Mouse (Mus musculus): ENCODE results near the gene Aunip. TPM values are rescaled to one million over a fixed set of nuclear protein-coding genes. Genes with fewer than 3 reads are reported as not detected.

Gene Aunip
- 1 to 10 TPM; 3.3 to 4.3 TPM for polyA plus RNA-seq (2012; fragmentation: generic; extraction: Trizol)

GRCm38 (mm10) chr4:134510845-134511411 lies at the start of gene Aunip:
TSS of gene Aunip (plus strand) at chr4:134510999.

GRCm38 (mm10) chr4:134468215-134468575 lies 42.6 kb upstream of the Aunip start, which contains the start of gene Stmn1:
TSS of gene Stmn1 (plus strand) at chr4:134468320.

GRCm38 (mm10) chr4:134496595-134497210 lies 14.1 kb upstream of the Aunip start, which contains the start of gene Paqr7:
TSS of gene Paqr7 (plus strand) at chr4:134496697.

GRCm38 (mm10) chr4:134534932-134535786 lies 24.4 kb downstream of the Aunip start, which contains the start of gene Mtfr1l:
TSS of gene Mtfr1l (minus strand) at chr4:134535387.

GRCm38 (mm10) chr4:134551494-134552316 lies 40.9 kb downstream of the Aunip start, which contains the start of gene Selenon:
TSS of gene Selenon (minus strand) at chr4:134552166.

Other genes with a start within 250 kb of the Aunip start
- 1 to 10 TPM in 1 of 2 experiments, under 1 TPM in 1; 0.23 to 1.9 TPM for gene Pdik1l, start 223.1 kb upstream of the Aunip start, polyA plus RNA-seq (2012; fragmentation: generic; extraction: Trizol)
- gene Trim63, start 195.9 kb upstream of the Aunip start, polyA plus RNA-seq (2012; fragmentation: generic; extraction: Trizol) = under 1 TPM in 1 of 2 experiments, not detected in 1; 0.02 TPM
- not detected for gene Slc30a2, start 167.8 kb upstream of the Aunip start, polyA plus RNA-seq (2012; fragmentation: generic; extraction: Trizol)
- gene Extl1, start 127.1 kb upstream of the Aunip start, polyA plus RNA-seq (2012; fragmentation: generic; extraction: Trizol) = under 1 TPM; 0.04 to 0.12 TPM
- gene Pafah2, start 114.7 kb upstream of the Aunip start, polyA plus RNA-seq (2012; fragmentation: generic; extraction: Trizol) = 10 to 100 TPM in 1 of 2 experiments, 1 to 10 TPM in 1; 2.8 to 18.0 TPM
- gene Stmn1, start 42.7 kb upstream of the Aunip start, polyA plus RNA-seq (2012; fragmentation: generic; extraction: Trizol) = 100 to 1,000 TPM; 356 to 718 TPM
- under 1 TPM; 0.05 to 0.46 TPM for gene Paqr7, start 14.3 kb upstream of the Aunip start, polyA plus RNA-seq (2012; fragmentation: generic; extraction: Trizol)
- 10 to 100 TPM; 32.0 to 56.6 TPM for gene Mtfr1l, start 24.4 kb downstream of the Aunip start, polyA plus RNA-seq (2012; fragmentation: generic; extraction: Trizol)
- gene Selenon, start 41.2 kb downstream of the Aunip start, polyA plus RNA-seq (2012; fragmentation: generic; extraction: Trizol) = 10 to 100 TPM; 36.5 to 83.6 TPM
- gene Man1c1, start 193.3 kb downstream of the Aunip start, polyA plus RNA-seq (2012; fragmentation: generic; extraction: Trizol) = 10 to 100 TPM in 1 of 2 experiments, under 1 TPM in 1; 0.80 to 20.9 TPM

Measured in C3H10T1/2 (cell line).